35 mouse cellular contexts compared by ENCODE assay signal in genomic region chr7:127357871-127358270, GRCm38 (mm10).
"Had no signal": no experiment of that assay in that cellular context is flagged by ENCODE, and none has a peak within 500 bp of the region (broad histone marks: within the 10 kb centered on the region; RNA-seq: fewer than 3 reads in every experiment).

No protein-coding gene starts in this region.

- H3K4me3 ChIP-seq: heart, adult 2 months; heart, embryonic 10.5 days; heart, embryonic 12.5 days; heart, embryonic 13.5 days; heart, embryonic 15.5 days; hindbrain, embryonic 10.5 days; hindbrain, embryonic 12.5 days; hindbrain, embryonic 13.5 days; hindbrain, embryonic 15.5 days; intestine, embryonic 15.5 days; kidney, embryonic 15.5 days; layer of hippocampus, adult 2 months had no signal

- H3K9ac ChIP-seq: heart, embryonic 12.5 days; heart, embryonic 13.5 days; heart, embryonic 15.5 days; hindbrain, embryonic 12.5 days; hindbrain, embryonic 13.5 days; hindbrain, embryonic 14.5 days; hindbrain, embryonic 15.5 days; intestine, embryonic 15.5 days; kidney, embryonic 15.5 days had no signal

- H3K9me3 ChIP-seq: heart, embryonic 10.5 days; heart, embryonic 12.5 days; heart, embryonic 13.5 days; heart, embryonic 15.5 days; hindbrain, embryonic 10.5 days; hindbrain, embryonic 12.5 days; hindbrain, embryonic 13.5 days; hindbrain, embryonic 15.5 days; intestine, embryonic 15.5 days; kidney, embryonic 15.5 days had no signal

- H3K4me2 ChIP-seq: heart, embryonic 11.5 days; heart, embryonic 12.5 days; heart, embryonic 13.5 days; heart, embryonic 15.5 days; hindbrain, embryonic 12.5 days; hindbrain, embryonic 13.5 days; hindbrain, embryonic 14.5 days; hindbrain, embryonic 15.5 days; intestine, embryonic 15.5 days; kidney, embryonic 15.5 days had no signal

- DNase-seq: heart, adult 2 months; heart, postnatal 10 days; heart, postnatal 14 days; heart, postnatal 36 days; heart, postnatal 4 days; kidney, adult 11 months; kidney, adult 18-20 months; kidney, adult 2 months; kidney, adult 8-10 months; kidney, adult 9 months; kidney, postnatal 10 days; kidney, postnatal 14 days; kidney, postnatal 25 days; kidney, postnatal 36 days; kidney, postnatal 4 days; layer of hippocampus, adult 9-11 months had no signal

- ATAC-seq: hindbrain, embryonic 16.5 days; hindbrain, postnatal 0 days; inflammation-experienced regulatory T-cells, adult 6 months; intestine, embryonic 15.5 days; intestine, embryonic 16.5 days; intestine, postnatal 0 days had no signal

- H3K36me3 ChIP-seq: heart, embryonic 10.5 days; heart, embryonic 12.5 days; heart, embryonic 13.5 days; heart, embryonic 15.5 days; hindbrain, embryonic 10.5 days; hindbrain, embryonic 12.5 days; hindbrain, embryonic 13.5 days; hindbrain, embryonic 15.5 days; intestine, embryonic 15.5 days; kidney, embryonic 15.5 days had no signal

- H3K27me3 ChIP-seq: intestine, embryonic 15.5 days had no signal

- H3K4me1 ChIP-seq: heart, embryonic 10.5 days; heart, embryonic 12.5 days; heart, embryonic 13.5 days; hindbrain, embryonic 12.5 days; hindbrain, embryonic 13.5 days; hindbrain, embryonic 15.5 days; kidney, embryonic 15.5 days had no signal

- H3K27ac ChIP-seq: heart, adult 2 months; heart, embryonic 10.5 days; heart, embryonic 13.5 days; heart, embryonic 15.5 days; hindbrain, embryonic 10.5 days; hindbrain, embryonic 12.5 days; hindbrain, embryonic 13.5 days; hindbrain, embryonic 14.5 days; hindbrain, embryonic 15.5 days; hindbrain, postnatal 0 days; intestine, embryonic 15.5 days; kidney, embryonic 15.5 days; kidney, postnatal 0 days; layer of hippocampus, adult 2 months had no signal
